Mouse (Mus musculus) right cerebral cortex, adult 2 months (tissue): ENCODE data around the gene Henmt1.

Experiments used
- DNase-seq, 2 experiments: peaks; one replicate each; pipeline ENCODE4 v3.0.0; 2021 to 2022; ENCODE audit warnings: low spot score in 2 of 2

The Henmt1 gene

GRCm38 (mm10) chr3:108939573-108939972 lies at the start of gene Henmt1:
Gene Henmt1, plus strand, starts transcription at chr3:108939873.
- no peak for DNase-seq

GRCm38 (mm10) chr3:108889908-108890307 lies 49.8 kb upstream of the Henmt1 start, which contains the start of gene Fndc7:
Gene Fndc7, minus strand, starts transcription at chr3:108890008.
- no peak for DNase-seq

GRCm38 (mm10) chr3:108892080-108892479 lies 47.6 kb upstream of the Henmt1 start:
- DNase-seq = no peak

- DNase-seq = no peak
These were observed 46.8 kb upstream of the Henmt1 start for GRCm38 (mm10) chr3:108892914-108893313.

- no peak for DNase-seq
These were observed 41.0 kb upstream of the Henmt1 start for GRCm38 (mm10) chr3:108898640-108899039.

GRCm38 (mm10) chr3:108900147-108900546 lies 39.5 kb upstream of the Henmt1 start:
- no peak for DNase-seq

- DNase-seq = no peak
These were observed 39.0 kb upstream of the Henmt1 start for GRCm38 (mm10) chr3:108900681-108901080.

- DNase-seq = no peak
These were observed 37.6 kb upstream of the Henmt1 start for GRCm38 (mm10) chr3:108902038-108902437.

- no peak for DNase-seq
These were observed 36.7 kb upstream of the Henmt1 start for GRCm38 (mm10) chr3:108902934-108903333.

- DNase-seq = peak in 1 of 2 experiments; percentile 8
These were observed 29.2 kb upstream of the Henmt1 start for GRCm38 (mm10) chr3:108910303-108911080.

- peak; percentile 39 to 62 for DNase-seq
These were observed 28.6 kb upstream of the Henmt1 start for GRCm38 (mm10) chr3:108911081-108911547.

- peak; percentile 96 for DNase-seq
These were observed 27.9 kb upstream of the Henmt1 start, which contains the start of gene Prpf38b for GRCm38 (mm10) chr3:108911548-108912413. Gene Prpf38b, minus strand, starts transcription at chr3:108911727.

GRCm38 (mm10) chr3:108915999-108916398 lies 23.7 kb upstream of the Henmt1 start:
- DNase-seq = no peak

- DNase-seq = no peak
These were observed 22.8 kb upstream of the Henmt1 start for GRCm38 (mm10) chr3:108916857-108917256.

- DNase-seq = no peak
These were observed 21.7 kb upstream of the Henmt1 start for GRCm38 (mm10) chr3:108917986-108918385.

- DNase-seq = no peak
These were observed 20.8 kb upstream of the Henmt1 start for GRCm38 (mm10) chr3:108918852-108919251.

GRCm38 (mm10) chr3:108920442-108921070 lies 19.1 kb upstream of the Henmt1 start:
- DNase-seq = no peak

GRCm38 (mm10) chr3:108921822-108922221 lies 17.9 kb upstream of the Henmt1 start:
- DNase-seq = no peak

- DNase-seq = no peak
These were observed 14.0 kb upstream of the Henmt1 start for GRCm38 (mm10) chr3:108925677-108926076.

GRCm38 (mm10) chr3:108926308-108926707 lies 13.4 kb upstream of the Henmt1 start:
- DNase-seq = no peak

- no peak for DNase-seq
These were observed 6.1 kb upstream of the Henmt1 start for GRCm38 (mm10) chr3:108933557-108933956.

GRCm38 (mm10) chr3:108938691-108939090 lies 982 bp upstream of the Henmt1 start:
- no peak for DNase-seq
